Mouse (Mus musculus) myocyte (in vitro differentiated cells): ENCODE data around the gene Hdac2. TPM values are rescaled to one million over a fixed set of nuclear protein-coding genes. Genes with fewer than 3 reads are reported as not detected.

Experiments
- H3K27me3 ChIP-seq: one replicate; pipeline ENCODE4 v1.6.1; 2011; ENCODE audit not compliant: control insufficient read depth, insufficient read depth, insufficient read length
- H3K36me3 ChIP-seq: one replicate; pipeline ENCODE4 v1.6.1; 2011; ENCODE audit not compliant: control insufficient read depth, insufficient read depth
- H3K4me2 ChIP-seq: one replicate; pipeline ENCODE4 v1.6.1; 2011; ENCODE audit warnings: low read depth, control low read depth
- H3K4me3 ChIP-seq: one replicate; pipeline ENCODE4 v1.5.1; 2011; ENCODE audit warnings: mild to moderate bottlenecking, control low read depth, moderate library complexity
- H3K79me2 ChIP-seq: one replicate; pipeline ENCODE4 v1.6.1; 2011; ENCODE audit not compliant: control insufficient read depth, insufficient read depth
- H3ac ChIP-seq: one replicate; pipeline ENCODE4 v1.6.1; 2011; ENCODE audit not compliant: control insufficient read depth, insufficient read length
- CEBPB ChIP-seq: IDR thresholded peaks from 2 replicates; pipeline ENCODE4 v1.6.1; 2011; ENCODE audit warnings: mild to moderate bottlenecking, moderate library complexity; ENCODE audit not compliant: poor library complexity, insufficient read depth, severe bottlenecking
- E2F4 ChIP-seq: IDR thresholded peaks from one replicate; pipeline ENCODE4 v1.6.1; 2011; ENCODE audit warnings: mild to moderate bottlenecking, control low read depth, moderate library complexity; ENCODE audit not compliant: insufficient read depth
- MAX ChIP-seq: IDR thresholded peaks from one replicate; pipeline ENCODE4 v1.6.1; 2011; ENCODE audit warnings: low read depth, mild to moderate bottlenecking, control low read depth
- MYOD1 ChIP-seq, 3 experiments: IDR thresholded peaks; one replicate each; pipeline ENCODE4 v1.6.1; 2011; ENCODE audit warnings: control low read depth in 2 of 3, low read depth in 2 of 3, mild to moderate bottlenecking in 2 of 3, moderate library complexity in 1 of 3; ENCODE audit not compliant: insufficient read length in 2 of 3, control insufficient read depth in 1 of 3
- MYOG ChIP-seq, 3 experiments: IDR thresholded peaks; one replicate each; pipeline ENCODE4 v1.6.1; 2011; ENCODE audit warnings: control low read depth in 2 of 3, low read depth in 2 of 3, mild to moderate bottlenecking in 2 of 3; ENCODE audit not compliant: insufficient read length in 2 of 3, control insufficient read depth in 1 of 3, insufficient read depth in 1 of 3
- POLR2A ChIP-seq: IDR thresholded peaks from one replicate; pipeline ENCODE4 v1.6.1; 2011; ENCODE audit warnings: low read depth, mild to moderate bottlenecking, control low read depth, moderate library complexity; ENCODE audit not compliant: insufficient read length
- POLR2AphosphoS2 ChIP-seq: IDR thresholded peaks from one replicate; pipeline ENCODE4 v1.6.1; 2011; ENCODE audit warnings: low read depth, control low read depth; ENCODE audit not compliant: insufficient read length
- REST ChIP-seq: IDR thresholded peaks from one replicate; pipeline ENCODE4 v1.6.1; 2011; ENCODE audit warnings: mild to moderate bottlenecking, control low read depth, moderate library complexity; ENCODE audit not compliant: insufficient read depth, insufficient read length
- SRF ChIP-seq: IDR thresholded peaks from one replicate; pipeline ENCODE4 v1.6.1; 2011; ENCODE audit warnings: low read depth; ENCODE audit not compliant: control insufficient read depth, insufficient read length
- TCF12 ChIP-seq: IDR thresholded peaks from one replicate; pipeline ENCODE4 v1.6.1; 2011; ENCODE audit warnings: mild to moderate bottlenecking, control low read depth; ENCODE audit not compliant: poor library complexity, insufficient read depth, severe bottlenecking
- TCF3 ChIP-seq: IDR thresholded peaks from one replicate; pipeline ENCODE4 v1.6.1; 2011; ENCODE audit warnings: low read depth, control low read depth; ENCODE audit not compliant: insufficient read length
- USF1 ChIP-seq: IDR thresholded peaks from one replicate; pipeline ENCODE4 v1.6.1; 2011; ENCODE audit warnings: low read depth, mild to moderate bottlenecking, control low read depth, moderate library complexity
- polyA plus RNA-seq: library from polyadenylated mRNA; unstranded; fragments of >200 nt; fragmentation: generic; extraction: Trizol; gene quantifications from one replicate; pipeline ENCODE4 v1.2.1, GENCODE M21; 2012; ENCODE audit warnings: missing spikeins

Hdac2 gene
- polyA plus RNA-seq, 1 experiment: 58.0 TPM

GRCm38 (mm10) chr10:37016200-37016599 lies 41.9 kb downstream of the Hdac2 start:
- TF ChIP-seq POLR2A: no peak
- H3K36me3 ChIP-seq: no peaks in the 10 kb centered on the region
- H3K4me3 ChIP-seq: no peak overlapping the region
- no peak overlapping the region for H3K4me2 ChIP-seq
- no peak overlapping the region for H3ac ChIP-seq
- no peaks in the 10 kb centered on the region for H3K79me2 ChIP-seq
- no peaks in the 10 kb centered on the region for H3K27me3 ChIP-seq

DNA sequence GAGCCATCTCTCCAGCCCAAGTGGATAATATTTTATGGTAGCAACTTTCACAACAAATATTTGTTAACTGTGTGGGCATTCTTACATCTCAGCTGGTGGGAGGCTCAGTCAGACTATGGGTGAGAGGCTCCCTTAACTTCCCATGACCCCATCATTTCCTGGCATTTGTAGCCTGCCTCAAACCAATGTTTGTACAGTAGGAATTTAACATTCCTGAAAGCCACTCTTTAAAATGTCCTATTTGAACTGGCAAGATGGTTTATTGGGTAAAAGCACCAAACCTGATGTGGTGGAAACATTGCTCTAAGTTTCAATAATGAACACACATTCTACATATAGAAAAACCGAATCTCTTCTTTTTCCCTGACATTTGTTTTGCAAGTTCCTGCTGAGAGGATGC lies 50.0 kb downstream of the Hdac2 start:
- no peaks in the 10 kb centered on the region for H3K36me3 ChIP-seq
- TF ChIP-seq SRF (no peak), POLR2A (no peak), REST (no peak), CEBPB (no peak), E2F4 (no peak), USF1 (no peak), MYOG (IDR thresholded peaks at IDR 0.05; ENCODE audit: control insufficient read depth in 1 of 3, insufficient read depth in 1 of 3, insufficient read length in 2 of 3, low read depth in 2 of 3) (no peak), MYOD1 (IDR thresholded peaks at IDR 0.05; ENCODE audit: control insufficient read depth in 1 of 3, insufficient read length in 2 of 3, low read depth in 2 of 3) (no peak), POLR2AphosphoS2 (no peak), MAX (no peak), TCF3 (no peak)

GRCm38 (mm10) chr10:37028651-37029050 lies 54.3 kb downstream of the Hdac2 start:
- Histone ChIP-seq H3K27me3 (no peaks in the 10 kb centered on the region), H3K79me2 (no peaks in the 10 kb centered on the region), H3ac (no peak overlapping the region), H3K4me3 (no peak overlapping the region), H3K36me3 (no peaks in the 10 kb centered on the region), H3K4me2 (no peak overlapping the region)
- TF ChIP-seq USF1 (no peak), SRF (no peak), CEBPB (no peak), REST (no peak), MYOG (IDR thresholded peaks at IDR 0.05; ENCODE audit: control insufficient read depth in 1 of 3, insufficient read depth in 1 of 3, insufficient read length in 2 of 3, low read depth in 2 of 3) (no peak), E2F4 (no peak), MYOD1 (IDR thresholded peaks at IDR 0.05; ENCODE audit: control insufficient read depth in 1 of 3, insufficient read length in 2 of 3, low read depth in 2 of 3) (no peak), TCF3 (no peak), TCF12 (no peak), MAX (no peak), POLR2A (no peak)

More for the DNA sequence above, 50.0 kb downstream of the Hdac2 start:
- Histone ChIP-seq H3K79me2 (no peaks in the 10 kb centered on the region), H3K27me3 (no peaks in the 10 kb centered on the region), H3ac (no peak overlapping the region), H3K4me2 (no peak overlapping the region), H3K4me3 (no peak overlapping the region)

- Histone ChIP-seq H3K36me3 (no peaks in the 10 kb centered on the region), H3K4me2 (no peak overlapping the region), H3ac (no peak overlapping the region), H3K27me3 (no peaks in the 10 kb centered on the region), H3K4me3 (no peak overlapping the region), H3K79me2 (no peaks in the 10 kb centered on the region)
- TF ChIP-seq TCF12 (no peak), E2F4 (no peak), TCF3 (no peak), CEBPB (no peak), REST (no peak)
These were observed 60.8 kb downstream of the Hdac2 start for GRCm38 (mm10) chr10:37035090-37035497.

- H3K4me3 ChIP-seq: no peak overlapping the region
- H3K4me2 ChIP-seq: no peak overlapping the region
These were observed 73.3 kb downstream of the Hdac2 start for GRCm38 (mm10) chr10:37047661-37048098.

More at GRCm38 (mm10) chr10:37047661-37048098, 73.3 kb downstream of the Hdac2 start:
- TF ChIP-seq MYOG (IDR thresholded peaks at IDR 0.05; ENCODE audit: control insufficient read depth in 1 of 3, insufficient read depth in 1 of 3, insufficient read length in 2 of 3, low read depth in 2 of 3) (no peak), USF1 (no peak), E2F4 (no peak), TCF3 (no peak), POLR2AphosphoS2 (no peak), MAX (no peak), CEBPB (no peak), REST (no peak), TCF12 (no peak), SRF (no peak)
- Histone ChIP-seq H3K79me2 (no peaks in the 10 kb centered on the region), H3K36me3 (no peaks in the 10 kb centered on the region), H3ac (no peak overlapping the region), H3K27me3 (no peaks in the 10 kb centered on the region)

Other genes starting within 250 kb of the Hdac2 start
- gene Marcks, start 164.4 kb downstream of the Hdac2 start, polyA plus RNA-seq: 26.3 TPM